Mouse (Mus musculus) erythroblast, embryonic 14.5 days (primary cell): ENCODE measurements around the gene Adgrl1.

Source experiments
- GATA1 ChIP-seq: IDR thresholded peaks from 2 replicates; pipeline ENCODE4 v1.6.1; 2012; ENCODE audit warnings: low read length, inconsistent platforms, mixed read lengths
- TAL1 ChIP-seq: IDR thresholded peaks from 3 replicates; pipeline ENCODE4 v1.6.1; 2012; ENCODE audit warnings: low read length, inconsistent platforms, mixed read lengths

GRCm38 (mm10) chr8:83955106-83955957 is 55.4 kb downstream of the Adgrl1 start, which contains the start of the genes Gm10644 and Asf1b:
- TF ChIP-seq TAL1 (no peak), GATA1 (no peak)
